Mouse (Mus musculus) C2C12 (cell line): ENCODE measurements around the gene Btg1.

Experiments used
- CEBPB ChIP-seq: IDR thresholded peaks from one replicate; pipeline ENCODE4 v1.6.1; 2011; ENCODE audit warnings: low read depth, mild to moderate bottlenecking, control low read depth, moderate library complexity
- CTCF ChIP-seq: IDR thresholded peaks from one replicate; pipeline ENCODE4 v1.5.1; 2011; ENCODE audit not compliant: control insufficient read depth, insufficient read depth, insufficient read length
- MAX ChIP-seq: IDR thresholded peaks from one replicate; pipeline ENCODE4 v1.6.1; 2011; ENCODE audit warnings: mild to moderate bottlenecking, control low read depth
- MYOD1 ChIP-seq: IDR thresholded peaks from one replicate; pipeline ENCODE4 v1.6.1; 2011; ENCODE audit warnings: low read depth; ENCODE audit not compliant: control insufficient read depth, insufficient read length
- MYOG ChIP-seq: IDR thresholded peaks from one replicate; pipeline ENCODE4 v1.6.1; 2011; ENCODE audit not compliant: control insufficient read depth, insufficient read length; ENCODE audit errors: extremely low read depth

DNA sequence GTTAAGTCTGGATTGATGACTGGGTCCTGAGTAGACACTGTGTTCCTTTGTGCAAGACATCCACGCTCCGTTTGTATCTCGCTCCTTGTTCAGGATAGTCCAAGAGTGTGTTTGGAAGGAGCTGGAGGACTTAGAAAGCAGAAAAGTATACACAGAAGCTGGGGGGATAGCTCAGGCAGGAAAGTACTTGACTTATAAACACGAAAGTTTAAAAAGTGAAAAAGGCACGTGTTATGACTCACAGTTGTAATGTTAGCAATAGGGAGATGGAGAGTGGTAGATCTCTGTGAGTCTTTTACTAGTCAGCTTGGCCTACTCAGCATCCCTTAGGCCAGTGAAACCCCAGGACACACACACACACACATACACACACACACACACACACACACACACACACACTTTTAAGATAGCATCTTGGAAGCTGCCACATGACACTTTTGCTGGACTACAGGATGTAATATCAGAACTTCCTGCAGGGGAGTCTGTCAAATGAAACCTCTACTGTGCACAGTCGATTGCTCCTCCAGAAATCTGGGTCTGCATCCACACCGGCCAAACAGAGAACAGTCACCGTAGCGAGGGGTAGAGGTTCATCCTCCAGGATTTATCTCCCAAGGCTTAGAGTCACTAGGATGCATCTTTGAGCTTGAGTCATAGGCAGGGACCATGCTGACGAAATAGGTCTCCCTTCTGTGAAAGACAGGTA is 43.6 kb downstream of the Btg1 start:
- TF ChIP-seq CTCF, result no peak
- TF ChIP-seq MYOG, result no peak
- no peak for TF ChIP-seq MAX
- TF ChIP-seq MYOD1, result no peak
- TF ChIP-seq CEBPB, result no peak
